Mouse (Mus musculus) spleen, postnatal 0 days (tissue): Measurements from ENCODE around the gene Nkx1-1. TPM values are rescaled to one million over a fixed set of nuclear protein-coding genes. Genes with fewer than 3 reads are reported as not detected.

Experiments
- polyA plus RNA-seq: library from polyadenylated mRNA; unstranded; fragments of >200 nt; fragmentation: Nextera tagmentation; extraction: Ambion mirVana; gene quantifications from 2 replicates; pipeline ENCODE4 v1.2.1, GENCODE M21; 2015

Nkx1-1 gene
- not detected in 2 replicates for polyA plus RNA-seq

DNA sequence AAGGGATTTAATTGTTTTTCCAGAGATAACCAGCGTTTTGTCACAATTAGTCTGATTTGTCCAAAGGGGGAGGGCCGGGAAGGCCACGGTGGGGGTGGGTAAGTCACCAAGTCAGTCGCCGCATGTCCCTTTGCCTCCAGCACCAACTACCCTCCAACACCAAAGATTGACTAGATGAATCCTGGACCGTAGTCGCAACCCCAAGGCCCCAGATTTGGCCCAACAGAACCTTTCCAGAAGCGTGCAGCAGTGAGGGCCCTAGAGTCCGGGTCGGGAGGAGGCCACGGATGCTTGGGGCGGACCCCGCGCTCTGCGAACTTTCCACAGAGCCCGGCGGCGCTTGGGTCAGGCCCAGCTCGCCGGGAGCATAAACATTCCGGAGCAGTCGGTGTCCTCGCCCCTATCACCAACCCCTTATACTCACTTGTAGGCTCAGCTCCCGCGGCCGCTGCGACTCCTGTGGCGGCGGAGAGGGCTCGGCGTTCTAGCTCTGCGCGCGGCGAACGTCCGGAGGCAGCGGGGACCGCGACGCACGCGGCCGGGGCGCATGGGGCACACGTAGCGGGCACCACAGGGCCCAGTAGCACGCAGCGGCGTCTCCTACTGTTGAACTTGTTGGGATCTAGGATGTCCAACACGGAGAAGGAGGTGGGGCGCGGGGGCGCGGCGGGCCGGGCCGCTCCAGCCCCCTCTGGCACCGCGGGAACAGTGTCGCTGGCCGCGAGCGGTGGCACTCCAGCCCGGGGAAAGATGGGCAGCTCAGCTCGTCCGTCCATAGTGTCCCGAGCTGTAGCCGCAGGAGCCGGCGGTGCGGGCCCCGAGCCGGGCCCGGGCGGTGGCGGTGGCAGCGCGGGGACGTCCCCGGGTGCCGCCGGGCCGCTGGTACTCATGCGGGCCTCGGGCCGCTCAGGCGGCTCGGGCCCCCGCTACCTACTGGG lies at the start of gene Nkx1-1:
Nkx1-1 (minus strand) TSS at position 776 of the 938 bp plus-strand sequence.

Other genes starting within 250 kb of the Nkx1-1 start
- 34.8 and 58.1 TPM in 2 replicates for gene Spon2, start 215.5 kb downstream of the Nkx1-1 start, polyA plus RNA-seq
- gene Ctbp1, start 159.0 kb downstream of the Nkx1-1 start, polyA plus RNA-seq = 223 and 229 TPM in 2 replicates
- gene Maea, start 98.5 kb downstream of the Nkx1-1 start, polyA plus RNA-seq = 51.7 and 57.6 TPM in 2 replicates
- gene Uvssa, start 55.4 kb downstream of the Nkx1-1 start, polyA plus RNA-seq = 7.9 and 8.6 TPM in 2 replicates
- 35.0 and 40.0 TPM in 2 replicates for gene Fam53a, start 195.7 kb upstream of the Nkx1-1 start, polyA plus RNA-seq
- gene Gm9903, start 195.9 kb upstream of the Nkx1-1 start, polyA plus RNA-seq = 0.35 TPM in 2 replicates
- 342 and 419 TPM in 2 replicates for gene Slbp, start 218.6 kb upstream of the Nkx1-1 start, polyA plus RNA-seq
- 147 and 166 TPM in 2 replicates for gene Tacc3, start 224.2 kb upstream of the Nkx1-1 start, polyA plus RNA-seq
- gene Tmem129, start 224.4 kb upstream of the Nkx1-1 start, polyA plus RNA-seq = 16.7 and 17.2 TPM in 2 replicates